8 mouse cellular contexts compared by ENCODE assay signal in genomic region chr9:41147203-41147842, GRCm38 (mm10). TPM values are rescaled to one million over a fixed set of nuclear protein-coding genes. Genes with fewer than 3 reads are reported as not detected.
DNase-seq lines count a peak whose midpoint lies in the region; ATAC-seq and TF ChIP-seq lines count a peak whose summit lies in the region.

No protein-coding gene starts in this region.

- ATAC-seq in hindbrain, embryonic 16.5 days: peak; percentile 44
- no peak for ATAC-seq in liver, embryonic 12.5 days
- ATAC-seq in neural tube, embryonic 14.5 days (ENCODE audit: low read depth): peak; percentile 48
- no peak for ATAC-seq in CD4-positive, CD25-positive, alpha-beta regulatory T cell, adult 4 months

- H3K9ac ChIP-seq in liver, adult 2 months (ENCODE audit: low read depth, low read length): peak overlapping the region; percentile 57; the same call in 1 of the 2 replicates
- no peak overlapping the region for H3K9ac ChIP-seq in hindbrain, embryonic 16.5 days (ENCODE audit: low read depth, low read length)
- no peak overlapping the region for H3K9ac ChIP-seq in liver, embryonic 12.5 days
- 0 out of 2 replicates have a peak overlapping the region, but pooled peaks have one; percentile 26 for H3K9ac ChIP-seq in neural tube, embryonic 14.5 days (replicated peaks; ENCODE audit: low read depth, low read length)

- no peaks in the 10 kb centered on the region for H3K36me3 ChIP-seq in liver, adult 2 months (ENCODE audit: control insufficient read depth, insufficient read depth, low read length)
- no peaks in the 10 kb centered on the region for H3K36me3 ChIP-seq in hindbrain, embryonic 16.5 days (ENCODE audit: control insufficient read depth, insufficient read depth, low read length)
- no peaks in the 10 kb centered on the region for H3K36me3 ChIP-seq in liver, embryonic 12.5 days
- no peaks in the 10 kb centered on the region for H3K36me3 ChIP-seq in neural tube, embryonic 14.5 days (ENCODE audit: control insufficient read depth, insufficient read depth, low read length)

- peak overlapping the region; percentile 33 for H3K4me2 ChIP-seq in hindbrain, embryonic 16.5 days (ENCODE audit: low read length)
- H3K4me2 ChIP-seq in liver, embryonic 12.5 days: no peak overlapping the region
- peak overlapping the region; percentile 30; the same call in 1 of the 2 replicates for H3K4me2 ChIP-seq in neural tube, embryonic 14.5 days (ENCODE audit: low read depth, low read length)

- H3K27me3 ChIP-seq in liver, adult 2 months (ENCODE audit: control insufficient read depth, insufficient read depth, low read length): no peaks in the 10 kb centered on the region
- H3K27me3 ChIP-seq in hindbrain, embryonic 16.5 days (replicated peaks; ENCODE audit: control insufficient read depth, insufficient read depth, low read length): no peaks in the 10 kb centered on the region
- no peaks in the 10 kb centered on the region for H3K27me3 ChIP-seq in liver, embryonic 12.5 days (replicated peaks)
- H3K27me3 ChIP-seq in neural tube, embryonic 14.5 days (ENCODE audit: control insufficient read depth, insufficient read depth, low read length): no peaks in the 10 kb centered on the region

- no peaks in the 10 kb centered on the region for H3K79me2 ChIP-seq in liver, adult 2 months (ENCODE audit: control insufficient read depth, insufficient read depth, low read length)

- H3K4me3 ChIP-seq in liver, adult 2 months (ENCODE audit: insufficient read depth, low read depth, low read length): no peak overlapping the region
- H3K4me3 ChIP-seq in hindbrain, embryonic 16.5 days (ENCODE audit: low read length): no peak overlapping the region
- H3K4me3 ChIP-seq in liver, embryonic 12.5 days: no peak overlapping the region
- no peak overlapping the region for H3K4me3 ChIP-seq in neural tube, embryonic 14.5 days (ENCODE audit: low read depth, low read length)

- WGBS in liver, adult 2 months: 49% methylated on average over 13 of the region's 13 CpGs
- 30% methylated on average over 13 of the region's 13 CpGs for WGBS in hindbrain, embryonic 16.5 days
- 50% methylated on average over 13 of the region's 13 CpGs for WGBS in liver, embryonic 12.5 days (ENCODE audit: insufficient replicate concordance)
- 30% methylated on average over 13 of the region's 13 CpGs for WGBS in neural tube, embryonic 14.5 days

- no peak for TF ChIP-seq CTCF in liver, adult 2 months (IDR thresholded peaks at IDR 0.05; ENCODE audit: low read depth, low read length)

- H3K4me1 ChIP-seq in liver, adult 2 months (ENCODE audit: control insufficient read depth, insufficient read depth, low read length): peaks cover 4% of the 10 kb centered on the region; the same call in 1 of the 2 replicates
- H3K4me1 ChIP-seq in hindbrain, embryonic 16.5 days (ENCODE audit: control insufficient read depth, insufficient read depth, low read depth, low read length): peaks cover 34% of the 10 kb centered on the region
- peaks cover 42% of the 10 kb centered on the region for H3K4me1 ChIP-seq in liver, embryonic 12.5 days
- peaks cover 33% of the 10 kb centered on the region for H3K4me1 ChIP-seq in neural tube, embryonic 14.5 days (ENCODE audit: control insufficient read depth, insufficient read depth, low read length)

- no peak for TF ChIP-seq POLR2A in liver, adult 2 months (IDR thresholded peaks at IDR 0.05; ENCODE audit: extremely low read depth, insufficient read depth, low read length)

- peak overlapping the region; percentile 76 for H3K27ac ChIP-seq in liver, adult 2 months (replicated peaks; ENCODE audit: insufficient read depth, low read depth, low read length)
- peak overlapping the region; percentile 68 for H3K27ac ChIP-seq in hindbrain, embryonic 16.5 days (ENCODE audit: low read depth, low read length)
- peak overlapping the region; percentile 45 for H3K27ac ChIP-seq in liver, embryonic 12.5 days
- peak overlapping the region; percentile 76 for H3K27ac ChIP-seq in neural tube, embryonic 14.5 days (ENCODE audit: low read depth, low read length)

- H3K9me3 ChIP-seq in hindbrain, embryonic 16.5 days (ENCODE audit: control insufficient read depth, low read length): no peaks in the 10 kb centered on the region
- no peaks in the 10 kb centered on the region for H3K9me3 ChIP-seq in liver, embryonic 12.5 days (replicated peaks)
- no peaks in the 10 kb centered on the region for H3K9me3 ChIP-seq in neural tube, embryonic 14.5 days (ENCODE audit: control insufficient read depth, low read length)

- DNase-seq in liver, adult 2 months (ENCODE audit: extremely low read depth, low read depth, low spot score): no peak
- DNase-seq in liver: no peak
- no peak for DNase-seq in urinary bladder, postnatal 25 days (ENCODE audit: low spot score)
- DNase-seq in spleen, postnatal 14 days (ENCODE audit: low spot score in 2 of 2): no peak

RNA-seq across cellular contexts. Expression of gene Ubash3b, which starts 14.2 kb away (rescaled TPM):
- 0.65 and 0.87 TPM in 2 replicates for total RNA-seq in liver, adult 2 months (2014; rRNA removed)
- polyA plus RNA-seq in liver, adult 2 months (2012; rRNA removed): 0.51 and 0.76 TPM in 2 replicates
- 25.4 and 29.7 TPM in 2 replicates for polyA plus RNA-seq in hindbrain, embryonic 16.5 days (2015; fragmentation: Nextera tagmentation; extraction: Ambion mirVana)
- polyA plus RNA-seq in liver, embryonic 12.5 days (2016; fragmentation: Nextera tagmentation; extraction: Ambion mirVana): 12.2 and 14.0 TPM in 2 replicates
- polyA plus RNA-seq in neural tube, embryonic 14.5 days (2014; fragmentation: Nextera tagmentation; extraction: Ambion mirVana): 26.1 and 32.1 TPM in 2 replicates
- polyA plus RNA-seq in CD4-positive, CD25-positive, alpha-beta regulatory T cell, adult 4 months (2017; shearing (Covaris generic)): 10 to 100 TPM; 25.1 to 27.5 TPM

Comparison
In these comparisons a context has a peak if more than half of its experiments do, and no peak if none do; other contexts are left out.
1. H3K9ac ChIP-seq: peak in liver, adult 2 months (single experiment) and neural tube, embryonic 14.5 days (single experiment); none in hindbrain, embryonic 16.5 days (single experiment) and liver, embryonic 12.5 days (single experiment).
2. ATAC-seq: peak in hindbrain, embryonic 16.5 days (single experiment) and neural tube, embryonic 14.5 days (single experiment); none in liver, embryonic 12.5 days (single experiment) and CD4-positive, CD25-positive, alpha-beta regulatory T cell, adult 4 months (single experiment).
3. Peak in every context shown above with its lines, with median percentiles within 50 percentile points of each other: H3K27ac ChIP-seq.